In the genomic region with DNA sequence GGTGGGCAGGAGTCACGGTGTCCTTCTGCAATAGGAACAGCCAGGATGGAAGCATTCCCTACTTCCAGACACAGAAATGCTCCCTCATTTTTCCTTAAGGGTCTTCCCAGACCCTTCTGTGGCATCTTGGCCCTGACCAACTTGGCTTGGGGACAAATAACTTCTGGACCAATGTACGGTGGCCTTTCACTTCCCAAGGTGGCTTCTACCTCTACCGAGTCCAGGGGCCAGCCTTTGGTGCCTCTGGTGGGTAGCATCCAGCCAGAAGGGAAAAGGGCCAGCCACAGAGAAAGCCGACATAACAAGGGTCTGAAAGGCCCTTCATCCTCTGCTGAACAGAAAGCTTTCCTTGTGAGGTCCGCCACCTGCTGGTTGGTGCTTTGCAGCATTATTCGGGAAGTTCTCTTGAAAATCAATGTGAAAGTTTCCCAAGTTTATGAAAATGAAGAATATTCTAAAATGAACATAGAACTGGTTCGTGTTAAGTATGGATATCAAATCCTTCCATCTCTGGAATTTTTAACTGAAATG, we compare ENCODE assay signal across 8 mouse cellular contexts. TPM values are rescaled to one million over a fixed set of nuclear protein-coding genes. Genes with fewer than 3 reads are reported as not detected.
A peak's percentile ranks its signal among the peaks of the same experiment; 100 is the strongest.
DNase-seq lines count a peak whose midpoint lies in the region; ATAC-seq and TF ChIP-seq lines count a peak whose summit lies in the region.
"Had no signal": no experiment of that assay in that cellular context is flagged by ENCODE, and none has a peak within 500 bp of the region (broad histone marks: within the 10 kb centered on the region; RNA-seq: fewer than 3 reads in every experiment).

No protein-coding gene starts in this region.

- H3K36me3 ChIP-seq in C2C12 (ENCODE audit: control insufficient read depth, insufficient read depth) = no peaks in the 10 kb centered on the region
- H3K36me3 ChIP-seq: hindbrain, embryonic 15.5 days had no signal

- H3K27me3 ChIP-seq in C2C12 (ENCODE audit: control insufficient read depth, insufficient read depth, insufficient read length) = no peaks in the 10 kb centered on the region

- ATAC-seq in common myeloid progenitor, adult 5-6 weeks (replicated peaks; ENCODE audit: low read depth, poor library complexity, severe bottlenecking) = peak; percentile 33; the same call in 1 of the 2 replicates

- H3K79me2 ChIP-seq in C2C12 (ENCODE audit: control insufficient read depth, insufficient read depth) = peaks cover 9% of the 10 kb centered on the region

- no peak overlapping the region for H3K27ac ChIP-seq in layer of hippocampus, adult 2 months
- H3K27ac ChIP-seq: hindbrain, embryonic 15.5 days had no signal

- DNase-seq in Muller cell, postnatal 12 days (ENCODE audit: inconsistent ontology term) = peak; percentile 61
- peak; percentile 81 for DNase-seq in heart, adult 8-10 months (ENCODE audit: low spot score)
- DNase-seq in layer of hippocampus, adult 2 months (ENCODE audit: low spot score in 2 of 2) = peak; percentile 60 to 82
- peak; percentile 89 for DNase-seq in lung, postnatal 36 days
- DNase-seq in spleen, postnatal 10 days (ENCODE audit: low spot score in 2 of 2) = peak; percentile 30 to 78

- H3ac ChIP-seq in C2C12 (ENCODE audit: control insufficient read depth, insufficient read length, low read depth) = no peak overlapping the region

- H3K4me3 ChIP-seq in C2C12 (ENCODE audit: insufficient read depth, poor library complexity, severe bottlenecking) = no peak overlapping the region
- H3K4me3 ChIP-seq in layer of hippocampus, adult 2 months = no peak overlapping the region
- H3K4me3 ChIP-seq: hindbrain, embryonic 15.5 days had no signal

- TF ChIP-seq CTCF in C2C12 (IDR thresholded peaks at IDR 0.05; ENCODE audit: control insufficient read depth, insufficient read depth, insufficient read length) = peak; percentile 71
- peak; percentile 92 for TF ChIP-seq CTCF in layer of hippocampus, adult 2 months (conservative IDR thresholded peaks at IDR 0.05)

- H3K79me3 ChIP-seq in C2C12 (ENCODE audit: low read depth) = peaks cover 3% of the 10 kb centered on the region

TF ChIP-seq in C2C12, 6 proteins besides CTCF, POLR2A, EP300 and RAD21:
- TF ChIP-seq MAX (IDR thresholded peaks at IDR 0.05) = no peak
- TF ChIP-seq MYOG (IDR thresholded peaks at IDR 0.05; ENCODE audit: control insufficient read depth, extremely low read depth, insufficient read length) = no peak
- TF ChIP-seq FOSL1 (IDR thresholded peaks at IDR 0.05; ENCODE audit: insufficient read depth, low read length, poor library complexity, severe bottlenecking) = no peak
- no peak for TF ChIP-seq USF1 (IDR thresholded peaks at IDR 0.05; ENCODE audit: low read depth)
TF ChIP-seq in C2C12: peak in this region for 0.

RNA-seq across cellular contexts. Expression of a gene that starts 3.1 kb away (rescaled TPM):
- 1.8 TPM for polyA plus RNA-seq in C2C12 (2012; fragmentation: generic; extraction: Trizol)
- total RNA-seq in common myeloid progenitor, adult 5-6 weeks (2017) = 59.3 and 66.0 TPM in 2 replicates
- 1 to 10 TPM; 3.7 to 5.4 (median 4.2) TPM for total RNA-seq in heart, adult 8-10 months (2022)
- total RNA-seq in layer of hippocampus, adult 2 months (2021) = 1 to 10 TPM; 7.8 to 8.1 TPM

RNA-seq across cellular contexts. Expression of a gene that starts 42.4 kb away (rescaled TPM):
- polyA plus RNA-seq in C2C12 (2012; fragmentation: generic; extraction: Trizol) = 13.9 TPM
- 42.7 and 47.9 TPM in 2 replicates for total RNA-seq in common myeloid progenitor, adult 5-6 weeks (2017)
- total RNA-seq in heart, adult 8-10 months (2022) = 1 to 10 TPM; 4.3 to 7.5 (median 5.0) TPM
- 10 to 100 TPM; 28.1 to 28.9 TPM for total RNA-seq in layer of hippocampus, adult 2 months (2021)
